Mouse (Mus musculus): ENCODE results near the gene Mettl13. TPM values are rescaled to one million over a fixed set of nuclear protein-coding genes. Genes with fewer than 3 reads are reported as not detected.
A peak's percentile ranks its signal among the peaks of the same experiment; 100 is the strongest.

Gene Mettl13
- polyA plus RNA-seq, 1 experiment from 2014 or later, result 10.0 TPM

DNA sequence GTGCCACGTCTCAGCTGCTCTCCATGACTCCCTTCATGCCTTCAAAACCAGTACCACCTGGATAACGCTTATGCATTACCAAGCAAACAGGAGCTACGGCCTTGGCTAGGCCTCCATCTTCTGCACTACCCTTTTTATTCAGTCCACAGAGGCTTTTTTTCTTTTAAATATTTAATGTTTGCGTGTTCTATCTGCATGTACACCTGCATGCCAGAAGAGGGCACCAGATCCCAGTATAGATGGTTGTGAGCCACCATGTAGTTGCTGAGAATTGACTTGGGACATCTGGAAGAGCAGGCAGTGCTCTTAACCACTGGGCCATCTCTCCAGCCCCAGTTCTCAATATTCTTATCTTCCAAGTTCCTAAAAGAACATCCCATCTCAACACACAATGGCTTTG is 16.8 kb downstream of the Mettl13 start:
- H3K27me3 ChIP-seq, result no peaks in the 10 kb centered on the region

DNA sequence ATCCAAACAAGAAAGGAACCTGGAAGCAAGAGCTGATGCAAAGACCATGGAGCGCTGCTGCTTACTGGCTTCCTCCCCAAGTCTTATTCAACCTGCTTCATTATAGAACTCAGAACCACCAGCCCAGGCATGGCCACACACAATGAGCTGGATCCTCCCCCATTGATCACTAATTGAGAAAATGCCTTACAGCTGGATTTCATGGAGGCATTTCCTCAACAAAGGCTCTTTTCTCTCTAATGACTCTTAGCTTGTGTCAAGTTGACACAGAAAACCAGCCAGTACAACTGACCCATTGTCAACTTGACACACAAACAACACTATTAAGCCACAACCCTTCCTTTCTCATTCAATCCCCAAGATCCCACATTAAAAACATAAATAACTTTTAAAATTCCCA is 17.7 kb downstream of the Mettl13 start:
- Histone ChIP-seq H3K36me3 (peaks cover 23% of the 10 kb centered on the region), H3K9ac (no peak overlapping the region), H3K9me3 (replicated peaks) (no peaks in the 10 kb centered on the region), H3K4me2 (no peak overlapping the region), H3K27ac (no peak overlapping the region), H3K4me3 (no peak overlapping the region), H3K27me3 (no peaks in the 10 kb centered on the region), H3K4me1 (replicated peaks) (no peaks in the 10 kb centered on the region)
- no peak for ATAC-seq (replicated peaks; ENCODE audit: insufficient number of reproducible peaks, insufficient read depth, low FRiP score, low read depth)
- whole genome bisulfite sequencing, result 83% methylated on average over 1 of the region's 1 CpGs

More for the DNA sequence above, 16.8 kb downstream of the Mettl13 start:
- no peak overlapping the region for H3K9ac ChIP-seq
- no peak overlapping the region for H3K27ac ChIP-seq
- H3K4me1 ChIP-seq (replicated peaks), result no peaks in the 10 kb centered on the region
- H3K4me2 ChIP-seq, result no peak overlapping the region
- no peaks in the 10 kb centered on the region for H3K9me3 ChIP-seq (replicated peaks)
- 75% methylated on average over 4 of the region's 4 CpGs for WGBS
- no peak overlapping the region for H3K4me3 ChIP-seq
- ATAC-seq (replicated peaks; ENCODE audit: insufficient number of reproducible peaks, insufficient read depth, low FRiP score, low read depth), result no peak
- H3K36me3 ChIP-seq, result peaks cover 32% of the 10 kb centered on the region

DNA sequence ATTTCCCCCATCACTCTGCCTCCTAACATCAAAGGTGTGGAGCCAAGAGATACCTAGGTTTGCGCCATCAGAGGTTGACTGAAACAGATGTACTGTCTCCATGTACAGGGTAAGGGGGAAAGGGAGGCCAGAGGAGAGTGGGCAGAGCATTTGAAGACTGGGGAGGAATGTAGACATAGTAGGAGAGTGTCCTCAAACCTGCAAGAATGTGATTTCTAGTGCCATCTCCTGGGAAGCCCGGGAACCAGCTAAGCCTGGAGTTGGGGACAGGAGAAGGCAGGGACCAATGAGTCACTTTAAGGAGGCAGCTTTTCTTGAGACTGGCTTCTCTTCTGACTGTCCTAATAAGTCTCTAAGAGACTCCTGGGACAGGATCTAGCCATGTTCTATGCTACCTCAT is 18.7 kb downstream of the Mettl13 start:
- ATAC-seq (replicated peaks; ENCODE audit: insufficient number of reproducible peaks, insufficient read depth, low FRiP score, low read depth), result no peak
- Histone ChIP-seq H3K4me2 (no peak overlapping the region), H3K9me3 (replicated peaks) (no peaks in the 10 kb centered on the region), H3K9ac (no peak overlapping the region), H3K4me1 (replicated peaks) (no peaks in the 10 kb centered on the region), H3K27me3 (no peaks in the 10 kb centered on the region), H3K36me3 (peaks cover 13% of the 10 kb centered on the region; the same call in 1 of the 2 replicates), H3K27ac (no peak overlapping the region), H3K4me3 (no peak overlapping the region)
- 55% methylated on average over 2 of the region's 2 CpGs for WGBS

DNA sequence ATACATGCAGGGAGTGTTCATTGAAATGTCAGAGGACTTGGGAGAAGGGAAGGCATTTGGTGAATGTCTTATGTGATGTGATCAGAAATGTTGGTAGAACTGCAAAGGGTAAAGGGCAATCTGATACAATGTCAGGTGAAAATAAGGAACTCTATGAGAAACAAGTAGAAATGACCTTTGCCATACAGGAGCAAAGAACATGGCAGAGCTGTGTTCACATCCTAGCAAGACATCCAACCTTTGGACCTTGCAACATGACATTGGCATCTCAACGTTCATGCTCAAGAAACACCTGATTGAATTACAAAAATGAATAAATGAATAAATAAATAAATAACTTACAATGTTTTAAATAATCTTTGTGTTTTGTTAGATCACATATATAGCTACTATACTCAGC is 33.2 kb downstream of the Mettl13 start:
- no peaks in the 10 kb centered on the region for H3K36me3 ChIP-seq
- no peak for ATAC-seq (replicated peaks; ENCODE audit: insufficient number of reproducible peaks, insufficient read depth, low FRiP score, low read depth)
- WGBS, result 59% methylated on average over 1 of the region's 1 CpGs
- no peaks in the 10 kb centered on the region for H3K4me1 ChIP-seq (replicated peaks)
- H3K4me2 ChIP-seq, result no peak overlapping the region
- no peak overlapping the region for H3K9ac ChIP-seq
- no peak overlapping the region for H3K27ac ChIP-seq
- no peaks in the 10 kb centered on the region for H3K9me3 ChIP-seq (replicated peaks)
- H3K27me3 ChIP-seq, result no peaks in the 10 kb centered on the region
- H3K4me3 ChIP-seq, result no peak overlapping the region

DNA sequence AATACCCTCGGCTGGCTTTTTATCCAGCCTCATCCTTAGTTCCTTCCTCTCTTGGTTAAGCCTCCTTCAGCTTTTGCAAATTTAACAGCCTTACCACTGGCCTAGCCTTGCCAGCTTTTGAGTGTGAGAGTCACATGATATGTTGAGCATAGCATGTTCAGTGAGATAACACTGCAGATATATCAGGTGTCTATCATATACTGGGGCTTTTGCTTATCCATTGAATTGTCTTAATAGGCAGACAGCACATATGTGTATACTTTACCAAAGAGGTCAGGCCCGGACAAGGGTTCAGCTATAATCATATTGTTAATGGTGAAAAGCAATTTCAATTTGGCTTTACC is 38.4 kb downstream of the Mettl13 start:
- Histone ChIP-seq H3K9me3 (replicated peaks) (no peaks in the 10 kb centered on the region), H3K4me2 (no peak overlapping the region), H3K9ac (no peak overlapping the region), H3K27ac (no peak overlapping the region), H3K4me1 (replicated peaks) (peaks cover 8% of the 10 kb centered on the region), H3K4me3 (no peak overlapping the region), H3K36me3 (no peaks in the 10 kb centered on the region), H3K27me3 (no peaks in the 10 kb centered on the region)
- no peak for ATAC-seq (replicated peaks; ENCODE audit: insufficient number of reproducible peaks, insufficient read depth, low FRiP score, low read depth)
- 43% methylated on average over 2 of the region's 2 CpGs for WGBS

DNA sequence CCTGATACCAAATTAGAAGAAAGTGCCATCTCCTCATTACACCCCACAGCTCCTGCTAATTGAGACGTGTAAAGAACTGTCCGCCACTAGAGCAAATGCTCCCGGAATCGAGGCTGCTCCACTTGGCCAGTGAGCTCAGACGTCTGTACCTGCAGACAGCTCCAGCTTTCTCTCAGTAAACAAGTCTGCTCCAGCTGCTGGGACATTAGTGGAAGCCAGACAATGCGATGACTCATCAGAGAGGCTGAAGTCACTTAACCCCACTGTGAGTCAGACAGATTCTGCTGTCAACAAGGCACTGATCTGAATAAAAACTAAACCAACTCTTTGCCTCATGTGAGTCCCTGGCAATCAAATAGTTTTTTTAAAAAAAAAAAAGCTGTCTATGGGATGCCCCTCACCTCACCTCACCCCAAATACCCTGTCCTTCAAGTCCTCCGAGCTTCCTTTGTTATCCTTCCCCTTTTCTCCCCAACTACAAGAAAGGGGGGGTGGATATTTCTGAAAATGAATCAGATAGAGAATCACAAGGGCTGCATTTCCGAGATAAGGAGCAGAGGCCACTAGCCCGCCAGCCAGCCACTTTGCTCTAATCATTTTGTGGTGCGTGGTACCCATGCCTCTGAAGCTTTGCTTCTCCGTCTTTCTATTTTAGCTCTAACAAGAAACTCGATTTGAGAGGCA is 38.9 kb downstream of the Mettl13 start:
- no peak overlapping the region for H3K4me2 ChIP-seq
- H3K9me3 ChIP-seq (replicated peaks), result no peaks in the 10 kb centered on the region

DNA sequence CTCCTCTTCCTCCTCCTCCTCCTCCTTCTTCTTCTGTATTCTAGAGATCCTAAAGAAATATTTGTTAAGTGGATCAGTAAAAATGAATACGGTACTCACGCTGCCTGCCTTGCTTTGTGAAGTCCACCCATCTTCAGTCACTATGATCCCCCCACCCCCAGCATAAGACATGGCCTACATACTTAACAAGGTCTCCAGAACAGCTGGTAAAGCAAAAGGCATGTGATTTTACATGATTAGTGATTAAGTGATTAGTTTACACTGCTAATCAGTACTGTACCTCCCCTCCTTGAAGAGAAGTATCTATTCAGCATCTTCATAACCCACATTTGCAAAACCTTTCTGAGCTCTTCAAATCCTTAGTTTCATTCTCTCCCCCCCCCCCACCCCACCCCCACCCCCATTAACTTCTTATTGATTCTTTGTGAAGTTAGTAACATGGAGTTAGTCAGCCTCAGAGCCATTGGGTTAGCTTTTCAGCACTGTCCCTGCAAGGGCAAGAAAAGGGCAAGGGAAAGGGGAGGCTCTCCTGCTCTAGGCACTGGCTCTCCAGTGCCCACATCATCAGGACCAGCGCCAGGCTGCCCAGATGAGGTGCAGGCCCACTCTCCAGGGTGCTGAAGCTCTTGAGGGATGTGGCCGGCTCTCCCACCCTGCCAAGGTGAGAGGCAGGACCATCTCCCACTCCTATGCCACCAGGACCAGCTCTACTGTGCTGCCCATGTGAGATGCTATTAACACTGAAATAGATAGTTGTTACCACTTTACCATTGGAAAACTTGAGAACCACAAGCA is 39.9 kb downstream of the Mettl13 start:
- Histone ChIP-seq H3K4me3 (no peak overlapping the region), H3K4me2 (no peak overlapping the region), H3K27ac (no peak overlapping the region), H3K36me3 (no peaks in the 10 kb centered on the region), H3K9me3 (replicated peaks) (no peaks in the 10 kb centered on the region), H3K27me3 (no peaks in the 10 kb centered on the region), H3K4me1 (replicated peaks) (peaks cover 8% of the 10 kb centered on the region), H3K9ac (no peak overlapping the region)
- ATAC-seq (replicated peaks; ENCODE audit: insufficient number of reproducible peaks, insufficient read depth, low FRiP score, low read depth), result no peak
- 69% methylated on average over 4 of the region's 4 CpGs for WGBS

More for the DNA sequence above, 38.9 kb downstream of the Mettl13 start:
- no peak overlapping the region for H3K9ac ChIP-seq
- no peak overlapping the region for H3K27ac ChIP-seq
- H3K4me3 ChIP-seq, result no peak overlapping the region
- peaks cover 8% of the 10 kb centered on the region for H3K4me1 ChIP-seq (replicated peaks)
- peak; percentile 73 for ATAC-seq (replicated peaks; ENCODE audit: insufficient number of reproducible peaks, insufficient read depth, low FRiP score, low read depth)
- no peaks in the 10 kb centered on the region for H3K27me3 ChIP-seq
- no peaks in the 10 kb centered on the region for H3K36me3 ChIP-seq
- 19% methylated on average over 12 of the region's 12 CpGs for WGBS

DNA sequence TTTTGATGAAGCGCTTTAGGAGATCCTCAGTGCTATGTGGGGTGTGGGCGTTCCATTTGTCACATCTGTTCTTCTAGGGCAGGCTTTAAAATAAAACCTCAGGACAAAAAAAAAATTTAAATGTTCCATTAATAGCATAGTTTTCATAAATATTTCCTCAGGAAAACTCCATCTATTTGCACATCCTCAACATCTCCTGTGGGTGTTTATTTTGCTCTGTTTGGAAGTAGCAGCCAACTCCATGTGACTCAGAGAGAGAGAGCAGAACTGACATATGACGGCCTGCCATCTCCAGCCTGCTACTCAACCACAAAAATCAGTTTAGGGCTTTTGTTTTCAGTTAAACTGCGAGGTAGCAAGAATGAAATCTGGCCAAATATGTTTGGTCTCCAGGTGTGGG is 41.8 kb downstream of the Mettl13 start:
- Histone ChIP-seq H3K4me1 (replicated peaks) (peaks cover 8% of the 10 kb centered on the region), H3K27me3 (no peaks in the 10 kb centered on the region), H3K9me3 (replicated peaks) (no peaks in the 10 kb centered on the region), H3K9ac (no peak overlapping the region), H3K4me2 (no peak overlapping the region), H3K27ac (no peak overlapping the region), H3K4me3 (no peak overlapping the region), H3K36me3 (no peaks in the 10 kb centered on the region)
- 78% methylated on average over 4 of the region's 4 CpGs for WGBS
- no peak for ATAC-seq (replicated peaks; ENCODE audit: insufficient number of reproducible peaks, insufficient read depth, low FRiP score, low read depth)

DNA sequence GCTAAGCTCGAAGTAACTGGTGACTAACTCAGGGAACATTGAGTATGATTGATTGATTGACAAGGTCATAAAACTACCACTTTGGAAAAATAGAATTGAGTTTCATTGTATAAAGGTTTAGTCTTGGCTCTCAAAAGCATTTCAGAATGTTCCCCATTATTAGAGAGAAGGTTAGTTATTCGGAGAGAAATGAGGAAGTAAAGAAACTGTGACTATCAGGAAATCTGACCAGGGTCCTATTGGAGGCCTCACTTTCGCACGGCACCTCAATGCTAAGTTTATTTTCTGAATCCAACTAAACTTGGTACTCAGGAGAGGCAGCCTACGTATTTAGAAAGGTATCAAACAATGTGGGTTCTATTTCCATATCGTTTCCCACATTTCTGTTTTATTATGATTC is 42.7 kb downstream of the Mettl13 start:
- peaks cover 8% of the 10 kb centered on the region for H3K4me1 ChIP-seq (replicated peaks)
- no peak overlapping the region for H3K9ac ChIP-seq
- H3K9me3 ChIP-seq (replicated peaks), result no peaks in the 10 kb centered on the region
- no peaks in the 10 kb centered on the region for H3K27me3 ChIP-seq
- no peaks in the 10 kb centered on the region for H3K36me3 ChIP-seq
- H3K4me3 ChIP-seq, result no peak overlapping the region
- 72% methylated on average over 6 of the region's 6 CpGs for WGBS
- no peak overlapping the region for H3K27ac ChIP-seq
- ATAC-seq (replicated peaks; ENCODE audit: insufficient number of reproducible peaks, insufficient read depth, low FRiP score, low read depth), result no peak
- no peak overlapping the region for H3K4me2 ChIP-seq

Other genes starting within 250 kb of the Mettl13 start
- 1.7 and 2.2 TPM in 2 replicates for gene Dnm3, start 70.5 kb downstream of the Mettl13 start, polyA plus RNA-seq (2015; fragmentation: Nextera tagmentation; extraction: Ambion mirVana)
- gene Vamp4, start 22.0 kb upstream of the Mettl13 start, polyA plus RNA-seq (2015; fragmentation: Nextera tagmentation; extraction: Ambion mirVana), result 32.5 and 37.6 TPM in 2 replicates
- 0.06 TPM in 1 of 2 replicates, not detected in the other for gene Myoc, start 90.6 kb upstream of the Mettl13 start, polyA plus RNA-seq (2015; fragmentation: Nextera tagmentation; extraction: Ambion mirVana)
- not detected in 2 replicates for gene Myocos, start 109.7 kb upstream of the Mettl13 start, polyA plus RNA-seq (2015; fragmentation: Nextera tagmentation; extraction: Ambion mirVana)
- 83.6 and 84.0 TPM in 2 replicates for gene Prrc2c, start 192.0 kb upstream of the Mettl13 start, polyA plus RNA-seq (2015; fragmentation: Nextera tagmentation; extraction: Ambion mirVana)